Mouse (Mus musculus) limb, embryonic 11.5 days (tissue): ENCODE data around the gene Ier5l. TPM values are rescaled to one million over a fixed set of nuclear protein-coding genes. Genes with fewer than 3 reads are reported as not detected.

Experiments used
- ATAC-seq: fragments of 200-750 bp; cut with Nextera tagmentation; 2 replicates; pipeline ENCODE4 v1.8.0; 2017; ENCODE audit warnings: low read depth; ENCODE audit not compliant: insufficient number of reproducible peaks, low FRiP score, low TSS enrichment
- DNase-seq: peaks from one replicate; pipeline ENCODE4 v3.0.0-alpha.2; 2015; ENCODE audit warnings: low spot score
- H3K27ac ChIP-seq: fragments of 300-500 bp; sonication (generic); replicated peaks from 2 replicates; pipeline ENCODE4 v1.5.1; 2014; ENCODE audit warnings: low read depth, mild to moderate bottlenecking, low read length
- H3K27me3 ChIP-seq: fragments of 300-500 bp; sonication (generic); 2 replicates; pipeline ENCODE4 v1.6.1; 2014; ENCODE audit warnings: mild to moderate bottlenecking, low read length, mixed read lengths; ENCODE audit not compliant: control insufficient read depth, insufficient read depth
- H3K36me3 ChIP-seq: fragments of 300-500 bp; sonication (generic); 2 replicates; pipeline ENCODE4 v1.6.1; 2014; ENCODE audit warnings: mild to moderate bottlenecking, low read length, moderate library complexity, mixed read lengths; ENCODE audit not compliant: control insufficient read depth, insufficient read depth
- H3K4me1 ChIP-seq: fragments of 300-500 bp; sonication (generic); 2 replicates; pipeline ENCODE4 v1.6.1; 2014; ENCODE audit warnings: low read length, mixed read lengths; ENCODE audit not compliant: control insufficient read depth, insufficient read depth
- H3K4me2 ChIP-seq: fragments of 300-500 bp; sonication (generic); 2 replicates; pipeline ENCODE4 v1.6.1; 2014; ENCODE audit warnings: low read depth, mild to moderate bottlenecking, moderate library complexity; ENCODE audit not compliant: severe bottlenecking
- H3K4me3 ChIP-seq: fragments of 300-500 bp; sonication (generic); 2 replicates; pipeline ENCODE4 v1.5.1; 2014; ENCODE audit warnings: low read depth, low read length
- H3K9ac ChIP-seq: fragments of 300-500 bp; sonication (generic); 2 replicates; pipeline ENCODE4 v1.6.1; 2014; ENCODE audit warnings: mild to moderate bottlenecking, low read length
- H3K9me3 ChIP-seq: fragments of 300-500 bp; sonication (generic); 2 replicates; pipeline ENCODE4 v1.6.1; 2016; ENCODE audit warnings: low read length; ENCODE audit not compliant: control insufficient read depth
- WGBS: fragments of 180-500 bp; shearing (Covaris S2); extraction: QIAGEN DNeasy Blood & Tissue Kit; methylation state at CpG from one replicate; pipeline ENCODE4 v1.1.7; 2014; 5-methylcytosine and 5-hydroxymethylcytosine counted together
- polyA plus RNA-seq: library from polyadenylated mRNA; unstranded; fragments of >200 nt; fragmentation: Nextera tagmentation; extraction: Ambion mirVana; gene quantifications from 2 replicates; pipeline ENCODE4 v1.2.1, GENCODE M21; 2014

Ier5l gene
- polyA plus RNA-seq, 1 experiment from 2014 or later: 7.1 TPM

DNA sequence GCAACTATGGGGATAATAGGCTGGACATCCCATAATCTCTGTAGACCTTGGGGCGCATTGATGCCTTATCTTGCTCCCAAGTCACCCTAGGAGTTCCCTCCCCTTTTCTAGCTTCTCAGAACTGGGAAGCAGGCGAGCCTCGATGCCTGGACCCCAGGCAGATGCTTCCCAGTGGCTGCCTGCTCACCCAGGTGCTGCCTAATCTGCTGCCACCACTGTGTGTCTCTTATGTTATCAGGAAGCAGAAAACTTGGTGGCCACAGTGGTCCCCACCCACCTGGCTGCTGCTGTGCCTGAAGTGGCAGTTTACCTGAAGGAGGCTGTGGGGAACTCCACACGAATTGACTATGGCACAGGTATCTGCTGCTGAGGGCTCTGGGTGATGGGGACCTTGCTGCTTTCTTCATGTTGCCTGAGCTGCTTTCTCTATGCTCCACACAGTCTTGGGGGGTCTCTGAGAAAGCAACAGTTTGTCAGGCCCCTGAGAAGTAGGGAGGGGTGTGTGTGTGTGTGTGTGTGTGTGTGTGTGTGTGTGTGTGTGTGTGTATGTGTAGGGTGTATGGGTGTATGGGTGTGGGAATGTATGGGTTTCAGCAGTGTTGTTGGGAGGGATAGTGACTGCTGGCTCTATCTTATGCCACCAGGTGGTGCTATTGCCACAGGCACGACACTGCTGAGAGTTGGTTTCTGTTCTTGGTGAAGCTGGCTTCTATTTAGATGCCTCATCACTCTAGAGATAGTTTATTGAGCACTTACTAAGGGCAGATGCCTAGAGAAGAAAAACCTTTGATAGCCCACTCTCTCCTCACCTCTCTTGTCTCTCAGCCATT is 38.5 kb downstream of the Ier5l start:
- ATAC-seq (no peak), DNase-seq (peak; percentile 78)
- Histone ChIP-seq H3K36me3 (peaks cover 36% of the 10 kb centered on the region), H3K4me1 (no peaks in the 10 kb centered on the region; the same call in 1 of the 2 replicates), H3K27ac (no peak overlapping the region), H3K4me3 (no peak overlapping the region), H3K27me3 (no peaks in the 10 kb centered on the region), H3K9me3 (no peaks in the 10 kb centered on the region), H3K9ac (no peak overlapping the region), H3K4me2 (no peak overlapping the region)
- 65% methylated on average over 5 of the region's 5 CpGs for WGBS

DNA sequence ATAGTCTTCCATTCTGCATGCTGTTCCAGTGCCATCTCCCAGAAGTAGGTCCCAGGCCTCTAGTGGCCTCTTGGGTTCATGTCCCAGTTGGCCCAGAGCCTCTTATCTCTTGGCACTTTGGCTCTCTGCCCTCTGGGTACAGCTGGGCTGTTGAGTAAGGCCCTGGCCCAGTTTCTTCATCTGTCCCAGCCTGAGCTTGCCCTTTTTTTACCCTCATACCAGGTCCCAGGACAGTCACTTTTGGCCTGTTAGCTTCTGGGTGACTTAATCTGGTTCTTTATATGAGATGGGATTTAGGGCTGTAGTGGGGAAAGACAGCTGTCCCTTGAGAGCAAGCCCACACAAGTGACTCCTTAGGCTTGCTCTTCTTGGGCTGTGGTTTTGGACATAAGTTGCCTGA is 44.9 kb downstream of the Ier5l start:
- Histone ChIP-seq H3K9ac (no peak overlapping the region), H3K9me3 (no peaks in the 10 kb centered on the region), H3K27ac (no peak overlapping the region), H3K27me3 (no peaks in the 10 kb centered on the region), H3K36me3 (peaks cover 37% of the 10 kb centered on the region), H3K4me3 (no peak overlapping the region), H3K4me1 (no peaks in the 10 kb centered on the region), H3K4me2 (no peak overlapping the region)
- ATAC-seq (no peak), DNase-seq (no peak)

Other genes starting within 250 kb of the Ier5l start
- 58.2 and 58.3 TPM in 2 replicates for gene Lrrc8a, start 236.5 kb downstream of the Ier5l start, polyA plus RNA-seq
- gene Gm28035, start 233.7 kb downstream of the Ier5l start, polyA plus RNA-seq: 0.09 TPM in 1 of 2 replicates, not detected in the other
- 3.3 and 3.7 TPM in 2 replicates for gene Phyhd1, start 208.0 kb downstream of the Ier5l start, polyA plus RNA-seq
- gene Gm28038, start 193.2 kb downstream of the Ier5l start, polyA plus RNA-seq: not detected in 2 replicates
- gene Dolk, start 187.9 kb downstream of the Ier5l start, polyA plus RNA-seq: 24.9 and 25.0 TPM in 2 replicates
- 69.0 and 73.7 TPM in 2 replicates for gene Nup188, start 187.8 kb downstream of the Ier5l start, polyA plus RNA-seq
- 49.0 and 59.9 TPM in 2 replicates for gene Sh3glb2, start 114.9 kb downstream of the Ier5l start, polyA plus RNA-seq
- 19.5 and 20.1 TPM in 2 replicates for gene Miga2, start 110.0 kb downstream of the Ier5l start, polyA plus RNA-seq
- 33.0 and 33.1 TPM in 2 replicates for gene Dolpp1, start 82.0 kb downstream of the Ier5l start, polyA plus RNA-seq
- gene Crat, start 58.4 kb downstream of the Ier5l start, polyA plus RNA-seq: 25.6 and 27.9 TPM in 2 replicates
- 74.4 and 83.3 TPM in 2 replicates for gene Ptpa, start 58.2 kb downstream of the Ier5l start, polyA plus RNA-seq
- gene Cstad, start 120.8 kb upstream of the Ier5l start, polyA plus RNA-seq: 0.37 and 1.0 TPM in 2 replicates